Mouse (Mus musculus) megakaryocyte, embryonic 14.5 days (primary cell): ENCODE measurements around the gene Mterf1b.

Experiments used
- FLI1 ChIP-seq: IDR thresholded peaks from 2 replicates; pipeline ENCODE4 v1.6.1; 2012; ENCODE audit warnings: low read length, inconsistent platforms, mixed read lengths
- GATA1 ChIP-seq: IDR thresholded peaks from 3 replicates; pipeline ENCODE4 v1.6.1; 2012; ENCODE audit warnings: mixed read lengths, low read length, inconsistent platforms, borderline replicate concordance

DNA sequence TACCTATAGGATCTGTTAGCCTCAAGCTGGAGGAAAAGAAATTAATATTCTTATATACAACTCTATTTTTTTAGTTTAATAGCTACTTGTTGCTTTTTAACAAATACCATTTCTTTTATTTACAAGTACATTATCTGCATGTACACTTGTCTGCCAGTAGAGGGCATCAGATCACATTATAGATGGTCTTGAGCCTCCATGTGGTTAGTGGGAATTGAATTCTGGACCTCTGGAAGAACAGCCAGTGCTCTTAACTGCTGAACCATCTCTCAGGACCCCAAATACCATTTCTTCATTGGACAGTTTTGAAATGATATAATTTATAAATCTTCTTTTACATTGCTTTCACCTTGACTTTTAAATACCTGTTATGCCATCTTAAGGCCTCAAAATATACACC is 9.2 kb downstream of the Mterf1b start:
- no peak for TF ChIP-seq GATA1
- TF ChIP-seq FLI1: no peak
